Mouse (Mus musculus): ENCODE measurements at regions not wholly inside any gene's neighbourhood (a gene's known extent, or its start where the extent isn't known, plus 50 kb on each side); places are given as distances from the start of the nearest gene placed in this dataset.

DNA sequence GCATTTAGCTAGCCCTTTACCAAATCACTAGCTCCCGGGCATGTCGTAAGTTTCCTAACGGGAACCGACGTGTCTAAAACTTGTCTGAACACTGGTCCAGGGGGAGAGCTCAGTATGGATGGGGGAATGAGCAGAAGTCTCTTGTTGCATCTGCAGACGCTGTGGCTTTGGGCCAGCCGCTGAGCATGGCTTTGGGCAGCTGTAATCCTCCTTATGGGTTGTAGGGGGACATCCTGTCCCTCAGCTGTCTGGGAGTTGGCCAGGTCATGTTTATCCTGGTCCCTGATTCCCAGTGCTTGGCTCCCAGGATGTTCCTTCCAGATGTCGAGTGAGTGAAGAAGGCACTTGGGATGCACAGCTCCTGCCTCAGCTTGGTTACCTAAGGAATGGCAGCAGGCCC is 71.4 kb upstream of the Stx16 start:
- Histone ChIP-seq H3K27ac (no peak overlapping the region), H3K9ac (no peak overlapping the region), H3K27me3 (no peaks in the 10 kb centered on the region), H3K4me2 (replicated peaks) (no peak overlapping the region), H3K9me3 (peaks cover 9% of the 10 kb centered on the region; the same call in 1 of the 2 replicates), H3K4me3 (no peak overlapping the region), H3K4me1 (peaks cover 19% of the 10 kb centered on the region), H3K36me3 (no peaks in the 10 kb centered on the region)
- WGBS = 85% methylated on average over 8 of the region's 8 CpGs
- ATAC-seq (ENCODE audit: insufficient number of reproducible peaks, insufficient read depth, low FRiP score, low TSS enrichment) = no peak

DNA sequence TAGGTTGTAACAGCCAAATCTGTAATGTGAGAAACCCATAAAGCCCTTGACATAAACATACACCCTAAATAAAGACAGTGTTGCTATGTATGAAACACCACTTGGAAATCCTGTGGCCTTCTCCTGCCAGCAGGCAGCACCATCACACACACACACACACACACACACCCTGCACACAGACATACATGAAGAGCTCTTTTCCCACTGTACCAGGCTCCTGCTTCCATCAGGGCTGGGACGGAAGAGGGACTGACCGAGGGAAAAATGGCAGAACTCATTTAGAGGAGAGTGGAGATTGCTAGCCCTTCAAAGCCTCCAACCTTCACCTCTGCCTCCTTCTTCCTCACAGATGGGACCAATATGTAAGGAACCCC is 68.1 kb upstream of the Stx16 start:
- Histone ChIP-seq H3K4me2 (replicated peaks) (no peak overlapping the region), H3K4me3 (no peak overlapping the region), H3K27me3 (no peaks in the 10 kb centered on the region), H3K36me3 (no peaks in the 10 kb centered on the region), H3K27ac (peak overlapping the region; percentile 41), H3K9ac (no peak overlapping the region), H3K9me3 (peaks cover 9% of the 10 kb centered on the region; the same call in 1 of the 2 replicates), H3K4me1 (peaks cover 27% of the 10 kb centered on the region)
- WGBS = 39% methylated on average over 2 of the region's 2 CpGs
- no peak for ATAC-seq (ENCODE audit: insufficient number of reproducible peaks, insufficient read depth, low FRiP score, low TSS enrichment)

DNA sequence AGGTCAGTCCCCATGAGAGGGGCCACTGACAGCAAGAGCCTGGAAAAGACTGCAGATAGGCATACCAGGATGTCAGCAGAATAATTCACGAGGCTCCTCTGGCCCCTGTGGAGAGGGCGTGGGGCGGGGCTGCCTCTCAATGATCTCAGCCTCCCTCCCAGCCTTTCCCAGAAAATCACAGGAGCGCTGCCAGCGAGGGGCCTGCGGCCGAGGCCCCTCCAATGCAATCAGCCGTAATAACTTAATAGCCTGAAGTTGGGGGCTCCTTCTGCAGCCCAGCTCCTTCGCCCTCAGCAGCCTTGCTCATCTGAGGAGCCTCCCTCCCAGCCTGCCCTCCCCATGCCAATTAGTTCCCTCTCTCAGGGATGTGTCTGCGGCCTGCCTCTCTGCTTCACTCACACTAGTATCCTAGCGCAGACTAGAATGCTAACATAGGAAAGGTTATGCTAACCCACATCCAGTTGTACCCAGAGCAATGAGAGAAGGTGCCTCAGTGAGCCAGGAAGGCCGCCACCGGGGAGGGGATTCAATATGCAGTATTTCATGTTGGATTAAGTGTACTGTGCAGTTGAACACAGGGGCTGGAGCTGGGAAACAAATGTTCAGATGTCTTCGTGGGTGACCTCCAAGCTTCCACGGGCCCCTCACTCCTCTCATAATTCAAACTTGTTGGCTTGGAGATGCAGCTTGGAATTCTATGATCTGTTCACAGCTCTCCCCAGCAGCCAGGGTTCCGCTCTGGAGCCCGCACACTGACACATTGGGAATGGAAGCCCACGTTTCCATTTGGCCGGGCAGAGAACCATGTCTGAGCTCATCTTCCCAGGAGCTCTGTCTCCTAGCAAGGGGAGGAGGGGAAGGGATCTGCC is 67.5 kb upstream of the Stx16 start:
- Histone ChIP-seq H3K9me3 (peaks cover 8% of the 10 kb centered on the region; the same call in 1 of the 2 replicates), H3K4me2 (replicated peaks) (no peak overlapping the region), H3K27ac (peak overlapping the region; percentile 41), H3K4me1 (peaks cover 27% of the 10 kb centered on the region), H3K36me3 (no peaks in the 10 kb centered on the region), H3K4me3 (no peak overlapping the region), H3K27me3 (no peaks in the 10 kb centered on the region), H3K9ac (no peak overlapping the region)
- peak; percentile 63; the same call in 1 of the 2 replicates for ATAC-seq (ENCODE audit: insufficient number of reproducible peaks, insufficient read depth, low FRiP score, low TSS enrichment)
- WGBS = 38% methylated on average over 19 of the region's 19 CpGs

DNA sequence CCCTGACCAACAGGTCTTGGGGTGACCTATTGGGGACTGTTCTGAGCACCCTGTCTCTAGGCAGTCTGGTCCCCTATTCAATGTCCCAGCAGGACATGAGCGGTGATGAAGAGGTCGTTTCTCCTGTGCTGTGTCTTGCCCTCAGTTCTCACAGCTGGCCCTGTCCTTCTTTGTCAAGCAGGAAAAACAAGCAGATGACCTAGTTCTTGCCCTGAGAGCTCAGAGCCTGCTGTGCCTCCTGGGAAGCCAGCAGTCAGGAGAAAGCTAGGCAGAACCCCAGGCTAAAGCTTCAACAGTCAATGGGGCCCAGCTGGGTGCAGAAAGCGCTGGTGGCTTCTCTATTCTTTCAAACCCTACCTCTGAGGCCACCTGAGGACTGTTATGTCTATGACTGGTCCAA is 66.1 kb upstream of the Stx16 start:
- H3K9me3 ChIP-seq = no peaks in the 10 kb centered on the region
- no peak for ATAC-seq (ENCODE audit: insufficient number of reproducible peaks, insufficient read depth, low FRiP score, low TSS enrichment)
- H3K36me3 ChIP-seq = no peaks in the 10 kb centered on the region
- peaks cover 27% of the 10 kb centered on the region for H3K4me1 ChIP-seq
- no peak overlapping the region for H3K27ac ChIP-seq
- WGBS = 56% methylated on average over 3 of the region's 3 CpGs
- no peak overlapping the region for H3K9ac ChIP-seq
- H3K27me3 ChIP-seq = no peaks in the 10 kb centered on the region
- no peak overlapping the region for H3K4me2 ChIP-seq (replicated peaks)
- no peak overlapping the region for H3K4me3 ChIP-seq

DNA sequence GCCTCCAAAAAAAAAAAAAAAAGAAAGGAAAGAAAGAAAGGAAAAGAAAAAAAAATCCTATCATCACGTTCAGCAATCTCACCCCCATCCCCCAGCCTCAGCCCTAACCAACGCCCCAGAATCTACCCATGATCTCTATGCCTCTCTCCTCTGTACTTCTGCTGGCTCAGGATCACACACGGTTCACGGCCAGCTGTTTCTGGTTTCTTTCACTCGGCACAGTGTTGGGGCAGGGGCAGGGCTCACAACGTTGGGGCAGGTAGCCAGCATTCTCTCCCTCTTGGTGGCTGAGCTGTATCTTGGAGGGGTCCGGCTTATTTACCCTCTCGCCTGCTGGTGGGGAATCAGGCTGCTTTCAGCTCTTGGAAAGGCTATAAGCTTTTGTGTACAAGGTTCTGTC is 64.7 kb upstream of the Stx16 start:
- H3K36me3 ChIP-seq = no peaks in the 10 kb centered on the region
- peaks cover 31% of the 10 kb centered on the region for H3K4me1 ChIP-seq
- H3K4me3 ChIP-seq = no peak overlapping the region
- H3K27ac ChIP-seq = 0 out of 2 replicates have a peak overlapping the region, but pooled peaks have one; percentile 5
- no peak overlapping the region for H3K4me2 ChIP-seq (replicated peaks)
- no peaks in the 10 kb centered on the region for H3K9me3 ChIP-seq
- no peaks in the 10 kb centered on the region for H3K27me3 ChIP-seq
- H3K9ac ChIP-seq = no peak overlapping the region
- no peak for ATAC-seq (ENCODE audit: insufficient number of reproducible peaks, insufficient read depth, low FRiP score, low TSS enrichment)
- 27% methylated on average over 8 of the region's 8 CpGs for WGBS

DNA sequence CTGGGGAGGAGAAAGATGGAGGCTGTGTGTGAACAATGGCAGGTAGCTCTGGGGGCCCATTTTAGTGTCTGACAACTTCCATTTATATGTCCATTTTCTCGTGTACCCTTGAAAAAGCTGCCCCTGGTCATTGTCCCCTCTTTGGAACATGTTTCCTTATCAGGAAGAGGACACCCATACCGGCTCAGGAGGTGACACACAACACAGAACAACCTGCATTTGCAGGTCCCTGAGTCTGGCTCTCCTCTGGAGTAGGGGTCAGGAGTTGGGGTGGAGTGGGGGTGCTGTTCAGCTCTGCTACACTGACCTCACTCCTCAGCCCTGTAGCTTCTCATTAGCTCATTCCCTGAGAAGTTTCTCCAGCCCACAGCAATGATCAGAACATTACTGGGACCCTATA is 61.7 kb upstream of the Stx16 start:
- no peak for ATAC-seq (ENCODE audit: insufficient number of reproducible peaks, insufficient read depth, low FRiP score, low TSS enrichment)
- 78% methylated on average over 2 of the region's 2 CpGs for WGBS
- Histone ChIP-seq H3K36me3 (no peaks in the 10 kb centered on the region), H3K27ac (no peak overlapping the region), H3K9ac (no peak overlapping the region), H3K9me3 (no peaks in the 10 kb centered on the region), H3K4me1 (peaks cover 12% of the 10 kb centered on the region), H3K27me3 (no peaks in the 10 kb centered on the region), H3K4me2 (replicated peaks) (no peak overlapping the region), H3K4me3 (no peak overlapping the region)

DNA sequence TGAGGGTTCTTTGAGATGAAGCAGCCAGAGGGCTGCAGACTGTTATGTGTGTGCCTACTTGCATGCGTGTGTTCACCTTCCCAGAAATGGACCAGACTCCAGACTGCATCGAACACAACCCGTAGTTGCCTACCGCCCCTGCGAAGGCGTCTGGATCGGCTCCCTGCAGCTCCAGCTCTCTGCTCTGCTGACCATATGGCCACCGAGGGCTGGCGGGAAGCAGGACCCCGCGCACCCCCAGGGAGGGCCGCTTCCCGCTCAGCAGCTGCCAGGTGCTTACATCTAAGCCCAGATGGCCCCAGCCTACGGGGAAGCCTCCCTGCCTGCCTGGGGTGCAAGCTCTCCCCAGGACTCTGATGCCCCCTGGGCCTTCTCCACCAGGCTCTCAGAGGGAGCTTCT is 60.8 kb upstream of the Stx16 start:
- ATAC-seq (ENCODE audit: insufficient number of reproducible peaks, insufficient read depth, low FRiP score, low TSS enrichment) = no peak
- H3K27ac ChIP-seq = no peak overlapping the region

DNA sequence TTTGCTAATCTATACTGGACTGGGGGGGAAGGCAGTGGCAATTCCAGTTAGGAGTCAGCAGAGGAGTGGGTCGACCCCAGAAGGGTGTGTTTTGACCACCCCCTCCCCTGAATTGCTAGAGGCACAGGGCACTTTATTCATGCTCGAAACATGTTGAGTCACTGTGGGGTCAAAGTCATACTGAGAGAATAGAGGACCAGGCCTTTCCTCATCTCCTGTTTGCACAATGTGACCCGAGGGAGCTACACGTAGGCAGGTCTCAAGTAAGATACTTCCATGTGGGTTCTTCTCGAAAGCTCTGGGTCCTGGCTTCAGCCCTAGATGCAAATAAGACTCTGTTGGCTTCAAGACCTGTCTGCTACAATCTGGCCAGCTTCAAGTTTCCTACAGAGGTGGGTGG is 60.0 kb upstream of the Stx16 start:
- no peak overlapping the region for H3K9ac ChIP-seq
- ATAC-seq (ENCODE audit: insufficient number of reproducible peaks, insufficient read depth, low FRiP score, low TSS enrichment) = no peak
- 88% methylated on average over 5 of the region's 5 CpGs for WGBS
- H3K4me3 ChIP-seq = no peak overlapping the region
- H3K4me2 ChIP-seq (replicated peaks) = no peak overlapping the region
- H3K4me1 ChIP-seq = peaks cover 14% of the 10 kb centered on the region; the same call in 1 of the 2 replicates
- H3K9me3 ChIP-seq = no peaks in the 10 kb centered on the region
- H3K27me3 ChIP-seq = no peaks in the 10 kb centered on the region
- H3K36me3 ChIP-seq = no peaks in the 10 kb centered on the region
- no peak overlapping the region for H3K27ac ChIP-seq

More for the DNA sequence above, 60.8 kb upstream of the Stx16 start:
- H3K4me1 ChIP-seq = peaks cover 11% of the 10 kb centered on the region; the same call in 1 of the 2 replicates
- no peaks in the 10 kb centered on the region for H3K9me3 ChIP-seq
- H3K27me3 ChIP-seq = no peaks in the 10 kb centered on the region
- H3K36me3 ChIP-seq = no peaks in the 10 kb centered on the region
- H3K4me2 ChIP-seq (replicated peaks) = no peak overlapping the region
- H3K4me3 ChIP-seq = no peak overlapping the region
- WGBS = 53% methylated on average over 14 of the region's 14 CpGs
- H3K9ac ChIP-seq = no peak overlapping the region

DNA sequence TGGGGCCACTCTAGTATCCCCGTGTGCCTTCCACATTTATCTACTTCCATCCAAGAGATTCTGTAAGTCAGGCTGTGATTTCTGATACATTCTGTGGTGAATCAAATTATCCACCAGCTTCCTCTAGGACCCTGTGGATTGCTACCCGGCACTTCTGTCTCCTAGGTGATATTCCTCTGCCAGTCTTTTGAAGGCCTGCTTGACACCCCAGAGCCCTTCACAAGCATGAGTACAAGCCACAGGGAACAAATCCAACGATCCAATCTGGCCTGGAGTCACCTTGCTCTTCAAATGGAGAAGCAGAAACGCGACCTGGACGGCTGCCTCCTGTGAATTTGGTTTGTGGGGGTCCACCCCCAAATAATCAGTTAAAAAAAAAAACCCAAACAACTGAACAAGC is 59.1 kb upstream of the Stx16 start:
- Histone ChIP-seq H3K4me3 (no peak overlapping the region), H3K4me2 (replicated peaks) (no peak overlapping the region), H3K9me3 (no peaks in the 10 kb centered on the region), H3K36me3 (no peaks in the 10 kb centered on the region), H3K4me1 (peaks cover 15% of the 10 kb centered on the region), H3K27me3 (no peaks in the 10 kb centered on the region), H3K9ac (no peak overlapping the region), H3K27ac (no peak overlapping the region)
- WGBS = 71% methylated on average over 6 of the region's 6 CpGs
- ATAC-seq (ENCODE audit: insufficient number of reproducible peaks, insufficient read depth, low FRiP score, low TSS enrichment) = no peak

DNA sequence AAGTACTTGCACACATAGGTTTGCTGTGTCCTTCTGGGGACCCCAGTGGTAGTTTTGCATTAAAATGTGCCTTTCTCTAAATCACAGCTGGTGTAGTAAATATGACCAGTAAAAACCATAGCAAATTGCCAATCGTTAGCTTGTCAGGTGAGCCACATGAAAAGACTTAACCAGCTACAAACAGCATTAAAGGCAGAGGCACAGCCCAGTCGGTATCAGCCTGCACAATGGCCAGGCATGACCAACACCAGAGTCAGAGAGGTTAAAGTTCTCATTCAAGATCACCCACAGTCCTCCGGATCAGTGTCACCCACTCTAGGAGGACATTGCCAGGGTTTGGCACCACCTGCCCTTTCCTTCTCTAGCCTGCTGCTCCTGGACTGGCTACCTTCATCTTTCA is 58.5 kb upstream of the Stx16 start:
- peaks cover 15% of the 10 kb centered on the region for H3K4me1 ChIP-seq
- H3K4me3 ChIP-seq = no peak overlapping the region
- no peaks in the 10 kb centered on the region for H3K27me3 ChIP-seq
- no peak for ATAC-seq (ENCODE audit: insufficient number of reproducible peaks, insufficient read depth, low FRiP score, low TSS enrichment)
- no peaks in the 10 kb centered on the region for H3K36me3 ChIP-seq
- H3K4me2 ChIP-seq (replicated peaks) = no peak overlapping the region
- no peaks in the 10 kb centered on the region for H3K9me3 ChIP-seq
- no peak overlapping the region for H3K27ac ChIP-seq
- no peak overlapping the region for H3K9ac ChIP-seq
- 62% methylated on average over 3 of the region's 3 CpGs for WGBS

DNA sequence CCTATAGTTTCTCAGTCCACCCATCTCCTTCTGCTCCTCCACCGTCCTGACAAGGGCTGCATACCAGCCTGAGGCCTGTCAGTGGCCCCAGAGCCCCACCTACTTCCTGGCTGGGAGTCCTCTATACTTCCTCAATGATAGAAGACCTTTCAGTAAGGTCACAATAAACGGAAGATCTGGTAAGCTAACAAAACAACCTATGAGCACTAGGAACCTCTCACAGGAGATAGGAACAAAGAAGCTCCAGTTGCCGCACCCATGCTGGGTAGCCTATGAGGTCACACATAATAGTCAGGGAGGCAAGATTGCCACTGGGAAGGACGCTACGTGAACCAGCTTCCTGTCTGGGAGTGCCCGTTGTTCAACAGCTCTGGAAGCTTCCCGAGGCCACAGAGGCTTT is 58.1 kb upstream of the Stx16 start:
- 47% methylated on average over 7 of the region's 7 CpGs for WGBS
- Histone ChIP-seq H3K4me1 (peaks cover 15% of the 10 kb centered on the region), H3K36me3 (no peaks in the 10 kb centered on the region), H3K27me3 (no peaks in the 10 kb centered on the region), H3K9ac (no peak overlapping the region), H3K27ac (no peak overlapping the region), H3K9me3 (no peaks in the 10 kb centered on the region), H3K4me2 (replicated peaks) (no peak overlapping the region), H3K4me3 (no peak overlapping the region)
- no peak for ATAC-seq (ENCODE audit: insufficient number of reproducible peaks, insufficient read depth, low FRiP score, low TSS enrichment)

DNA sequence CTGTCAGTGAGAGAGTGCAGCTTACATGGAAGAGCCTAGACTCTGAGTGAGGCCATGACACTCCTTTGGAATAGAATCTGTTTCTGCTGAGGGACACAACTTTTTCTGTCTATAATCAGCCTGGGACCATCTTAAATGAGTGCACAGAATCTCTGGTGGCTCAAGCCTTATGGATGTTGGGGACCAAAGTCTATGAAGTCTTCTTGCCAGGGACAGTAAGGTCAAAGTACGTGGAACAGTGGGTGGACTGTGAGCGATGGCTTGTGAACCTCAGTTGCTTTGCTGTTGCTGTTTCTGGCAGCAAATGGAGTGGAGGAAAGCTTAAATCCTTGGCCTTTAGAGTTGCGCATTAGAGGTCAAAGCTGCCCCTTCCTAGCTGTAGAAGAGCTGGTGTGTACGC is 57.1 kb upstream of the Stx16 start:
- no peak for ATAC-seq (ENCODE audit: insufficient number of reproducible peaks, insufficient read depth, low FRiP score, low TSS enrichment)
- Histone ChIP-seq H3K27ac (no peak overlapping the region), H3K36me3 (no peaks in the 10 kb centered on the region), H3K27me3 (no peaks in the 10 kb centered on the region), H3K4me1 (peaks cover 15% of the 10 kb centered on the region), H3K4me2 (replicated peaks) (no peak overlapping the region), H3K9ac (no peak overlapping the region), H3K4me3 (no peak overlapping the region), H3K9me3 (no peaks in the 10 kb centered on the region)
- 94% methylated on average over 4 of the region's 4 CpGs for WGBS

Data from embryonic facial prominence, embryonic 12.5 days (tissue).